ENCODE assay signal across 13 mouse cellular contexts in genomic region chr7:125335586-125336165, GRCm38 (mm10).
A peak's percentile ranks its signal among the peaks of the same experiment; 100 is the strongest.
DNase-seq lines count a peak whose midpoint lies in the region; ATAC-seq lines count a peak whose summit lies in the region.
"Had no signal": no experiment of that assay in that cellular context is flagged by ENCODE, and none has a peak within 500 bp of the region (broad histone marks: within the 10 kb centered on the region; RNA-seq: fewer than 3 reads in every experiment).

No protein-coding gene starts in this region.

- no peak overlapping the region for H3K27ac ChIP-seq in embryonic facial prominence, embryonic 14.5 days (replicated peaks; ENCODE audit: low read depth, low read length)
- no peak overlapping the region for H3K27ac ChIP-seq in embryonic facial prominence, embryonic 10.5 days (replicated peaks)
- H3K27ac ChIP-seq in midbrain, embryonic 14.5 days (replicated peaks; ENCODE audit: low read depth, low read length), result no peak overlapping the region
- no peak overlapping the region for H3K27ac ChIP-seq in midbrain, embryonic 10.5 days (replicated peaks)
- H3K27ac ChIP-seq: limb, embryonic 10.5 days; lung, embryonic 15.5 days had no signal

- H3K4me1 ChIP-seq in embryonic facial prominence, embryonic 14.5 days (ENCODE audit: control insufficient read depth, insufficient read depth, low read length), result no peaks in the 10 kb centered on the region; the same call in 1 of the 2 replicates
- H3K4me1 ChIP-seq in embryonic facial prominence, embryonic 10.5 days, result no peaks in the 10 kb centered on the region
- H3K4me1 ChIP-seq in midbrain, embryonic 14.5 days (ENCODE audit: control insufficient read depth, insufficient read depth, low read length), result peaks cover 6% of the 10 kb centered on the region; the same call in 1 of the 2 replicates
- no peaks in the 10 kb centered on the region for H3K4me1 ChIP-seq in midbrain, embryonic 10.5 days

- ATAC-seq in embryonic facial prominence, embryonic 14.5 days (ENCODE audit: low read depth), result peak; percentile 73; the same call in 1 of the 2 replicates
- no peak; the same call in 1 of the 2 replicates for ATAC-seq in midbrain, embryonic 14.5 days (ENCODE audit: low FRiP score, low TSS enrichment)
- no peak for ATAC-seq in monocyte, adult 5-6 weeks (replicated peaks; ENCODE audit: insufficient number of reproducible peaks, low FRiP score, low TSS enrichment, poor library complexity, severe bottlenecking)

- DNase-seq in embryonic facial prominence, embryonic 14.5 days (ENCODE audit: low spot score), result peak; percentile 40
- no peak for DNase-seq in embryonic facial prominence, embryonic 10.5 days (ENCODE audit: low spot score)
- peak; percentile 53 for DNase-seq in midbrain, embryonic 14.5 days
- DNase-seq in midbrain, embryonic 10.5 days (ENCODE audit: low spot score), result no peak
- peak; percentile 48 to 65 for DNase-seq in cerebellum, postnatal 25 days
- peak; percentile 95 for DNase-seq in retina, postnatal 1 day
- DNase-seq in thymus, postnatal 0 days (ENCODE audit: low spot score), result no peak
- DNase-seq: gastrocnemius, postnatal 10 days; heart, postnatal 14 days; kidney, postnatal 14 days had no signal

- no peak overlapping the region for H3K4me3 ChIP-seq in embryonic facial prominence, embryonic 14.5 days (ENCODE audit: low read depth, low read length)
- H3K4me3 ChIP-seq in embryonic facial prominence, embryonic 10.5 days, result no peak overlapping the region
- no peak overlapping the region for H3K4me3 ChIP-seq in midbrain, embryonic 14.5 days (replicated peaks; ENCODE audit: low read depth, low read length)
- no peak overlapping the region for H3K4me3 ChIP-seq in midbrain, embryonic 10.5 days
- H3K4me3 ChIP-seq: limb, embryonic 10.5 days; lung, embryonic 15.5 days had no signal

- WGBS in embryonic facial prominence, embryonic 14.5 days, result 58% methylated on average over 3 of the region's 3 CpGs
- WGBS in embryonic facial prominence, embryonic 10.5 days, result 57% methylated on average over 3 of the region's 3 CpGs
- 51% methylated on average over 3 of the region's 3 CpGs for WGBS in midbrain, embryonic 14.5 days
- WGBS in midbrain, embryonic 10.5 days, result 66% methylated on average over 3 of the region's 3 CpGs

- H3K9ac ChIP-seq in embryonic facial prominence, embryonic 14.5 days (ENCODE audit: low read depth, low read length), result no peak overlapping the region
- no peak overlapping the region for H3K9ac ChIP-seq in midbrain, embryonic 14.5 days (replicated peaks; ENCODE audit: low read length)
- H3K9ac ChIP-seq: lung, embryonic 15.5 days had no signal

- H3K36me3 ChIP-seq in embryonic facial prominence, embryonic 14.5 days (ENCODE audit: control insufficient read depth, insufficient read depth, low read length), result no peaks in the 10 kb centered on the region
- no peaks in the 10 kb centered on the region for H3K36me3 ChIP-seq in embryonic facial prominence, embryonic 10.5 days (replicated peaks)
- H3K36me3 ChIP-seq in midbrain, embryonic 14.5 days (ENCODE audit: control insufficient read depth, insufficient read depth, low read length), result no peaks in the 10 kb centered on the region
- no peaks in the 10 kb centered on the region for H3K36me3 ChIP-seq in midbrain, embryonic 10.5 days
- H3K36me3 ChIP-seq: limb, embryonic 10.5 days; lung, embryonic 15.5 days had no signal

- H3K4me2 ChIP-seq in embryonic facial prominence, embryonic 14.5 days (ENCODE audit: low read depth, low read length), result no peak overlapping the region
- H3K4me2 ChIP-seq in midbrain, embryonic 14.5 days (ENCODE audit: low read length), result no peak overlapping the region
- H3K4me2 ChIP-seq: lung, embryonic 15.5 days had no signal

- H3K9me3 ChIP-seq in embryonic facial prominence, embryonic 14.5 days (ENCODE audit: control insufficient read depth, low read length), result no peaks in the 10 kb centered on the region
- H3K9me3 ChIP-seq in embryonic facial prominence, embryonic 10.5 days, result no peaks in the 10 kb centered on the region
- H3K9me3 ChIP-seq in midbrain, embryonic 14.5 days (ENCODE audit: control insufficient read depth, low read length), result no peaks in the 10 kb centered on the region
- no peaks in the 10 kb centered on the region for H3K9me3 ChIP-seq in midbrain, embryonic 10.5 days (replicated peaks)
- H3K9me3 ChIP-seq: limb, embryonic 10.5 days; lung, embryonic 15.5 days had no signal

- H3K27me3 ChIP-seq in embryonic facial prominence, embryonic 14.5 days (replicated peaks; ENCODE audit: control insufficient read depth, insufficient read depth, low read length), result no peaks in the 10 kb centered on the region
- H3K27me3 ChIP-seq in embryonic facial prominence, embryonic 10.5 days (replicated peaks; ENCODE audit: low read depth, poor library complexity, severe bottlenecking), result no peaks in the 10 kb centered on the region
- H3K27me3 ChIP-seq in midbrain, embryonic 14.5 days (ENCODE audit: control insufficient read depth, insufficient read depth, low read length), result no peaks in the 10 kb centered on the region
- no peaks in the 10 kb centered on the region for H3K27me3 ChIP-seq in midbrain, embryonic 10.5 days (ENCODE audit: low read depth, poor library complexity, severe bottlenecking)
- H3K27me3 ChIP-seq: lung, embryonic 15.5 days had no signal

Comparison
In these comparisons a context has a peak if more than half of its experiments do, and no peak if none do; other contexts are left out.
1. DNase-seq: peak in embryonic facial prominence, embryonic 14.5 days (single experiment), midbrain, embryonic 14.5 days (single experiment), cerebellum, postnatal 25 days (2 of 2) and retina, postnatal 1 day (single experiment); none in embryonic facial prominence, embryonic 10.5 days (single experiment), midbrain, embryonic 10.5 days (single experiment) and thymus, postnatal 0 days (single experiment).